Mouse (Mus musculus) hindbrain, embryonic 15.5 days (tissue): Measurements from ENCODE around the gene Tubg2. TPM values are rescaled to one million over a fixed set of nuclear protein-coding genes. Genes with fewer than 3 reads are reported as not detected.
A peak's percentile ranks its signal among the peaks of the same experiment; 100 is the strongest.

Source experiments
- ATAC-seq: fragments of 200-750 bp; cut with Nextera tagmentation; 2 replicates; pipeline ENCODE4 v1.8.0; 2017; ENCODE audit warnings: low read depth, moderate number of reproducible peaks, moderate TSS enrichment; ENCODE audit not compliant: low FRiP score
- H3K27ac ChIP-seq: fragments of 300-500 bp; sonication (generic); replicated peaks from 2 replicates; pipeline ENCODE4 v1.5.1; 2015; ENCODE audit warnings: mild to moderate bottlenecking, inconsistent platforms
- H3K27me3 ChIP-seq: fragments of 300-500 bp; sonication (generic); 2 replicates; pipeline ENCODE4 v1.6.1; 2015; ENCODE audit warnings: control low read depth, inconsistent platforms
- H3K36me3 ChIP-seq: fragments of 300-500 bp; sonication (generic); 2 replicates; pipeline ENCODE4 v1.6.1; 2015; ENCODE audit warnings: control low read depth, inconsistent platforms
- H3K4me1 ChIP-seq: fragments of 300-500 bp; sonication (generic); replicated peaks from 2 replicates; pipeline ENCODE4 v1.6.1; 2015; ENCODE audit warnings: control low read depth, inconsistent platforms
- H3K4me2 ChIP-seq: fragments of 300-500 bp; sonication (generic); 2 replicates; pipeline ENCODE4 v1.6.1; 2015; ENCODE audit warnings: moderate library complexity, mild to moderate bottlenecking, inconsistent platforms
- H3K4me3 ChIP-seq: fragments of 300-500 bp; sonication (generic); 2 replicates; pipeline ENCODE4 v1.5.1; 2015; ENCODE audit warnings: mild to moderate bottlenecking, inconsistent platforms
- H3K9ac ChIP-seq: fragments of 300-500 bp; sonication (generic); 2 replicates; pipeline ENCODE4 v1.6.1; 2015; ENCODE audit warnings: inconsistent platforms
- H3K9me3 ChIP-seq: fragments of 300-500 bp; sonication (generic); 2 replicates; pipeline ENCODE4 v1.6.1; 2016; ENCODE audit warnings: control low read depth, inconsistent platforms
- WGBS: fragments of 180-500 bp; shearing (Covaris S2); methylation state at CpG from one replicate; pipeline ENCODE4 v1.1.7; 2015; 5-methylcytosine and 5-hydroxymethylcytosine counted together
- polyA plus RNA-seq: library from polyadenylated mRNA; unstranded; fragments of >200 nt; fragmentation: Nextera tagmentation; extraction: Ambion mirVana; gene quantifications from 2 replicates; pipeline ENCODE4 v1.2.1, GENCODE M21; 2015

Tubg2 gene
- polyA plus RNA-seq, 1 experiment from 2014 or later, result 53.1 TPM

GRCm38 (mm10) chr11:101186526-101187247 is 31.0 kb downstream of the Tubg2 start:
- no peaks in the 10 kb centered on the region; the same call in 1 of the 2 replicates for H3K27me3 ChIP-seq
- H3K36me3 ChIP-seq, result peaks cover 5% of the 10 kb centered on the region; the same call in 1 of the 2 replicates
- no peak overlapping the region for H3K4me3 ChIP-seq
- H3K27ac ChIP-seq, result no peak overlapping the region
- no peak for ATAC-seq
- no peak overlapping the region for H3K9ac ChIP-seq
- no peaks in the 10 kb centered on the region for H3K9me3 ChIP-seq
- H3K4me2 ChIP-seq, result no peak overlapping the region
- 82% methylated on average over 27 of the region's 27 CpGs for WGBS
- peaks cover 22% of the 10 kb centered on the region for H3K4me1 ChIP-seq

GRCm38 (mm10) chr11:101187541-101187940 is 31.8 kb downstream of the Tubg2 start:
- 92% methylated on average over 5 of the region's 5 CpGs for WGBS
- H3K27ac ChIP-seq, result no peak overlapping the region
- no peaks in the 10 kb centered on the region for H3K9me3 ChIP-seq
- H3K4me1 ChIP-seq, result peaks cover 22% of the 10 kb centered on the region
- no peak overlapping the region for H3K9ac ChIP-seq
- H3K36me3 ChIP-seq, result peaks cover 5% of the 10 kb centered on the region; the same call in 1 of the 2 replicates
- H3K4me3 ChIP-seq, result no peak overlapping the region
- H3K27me3 ChIP-seq, result no peaks in the 10 kb centered on the region
- ATAC-seq, result no peak
- H3K4me2 ChIP-seq, result no peak overlapping the region

- H3K9me3 ChIP-seq, result no peaks in the 10 kb centered on the region
- peaks cover 5% of the 10 kb centered on the region; the same call in 1 of the 2 replicates for H3K36me3 ChIP-seq
- no peak for ATAC-seq
- H3K4me1 ChIP-seq, result peaks cover 22% of the 10 kb centered on the region
- no peak overlapping the region for H3K4me2 ChIP-seq
- H3K4me3 ChIP-seq, result no peak overlapping the region
- H3K27me3 ChIP-seq, result no peaks in the 10 kb centered on the region
- H3K9ac ChIP-seq, result no peak overlapping the region
- H3K27ac ChIP-seq, result peak overlapping the region; percentile 75; the same call in 1 of the 2 replicates
- 79% methylated on average over 11 of the region's 11 CpGs for WGBS
Measured at GRCm38 (mm10) chr11:101188166-101188805, 32.6 kb downstream of the Tubg2 start.

- Histone ChIP-seq H3K27me3 (no peaks in the 10 kb centered on the region), H3K27ac (peak overlapping the region; percentile 75), H3K9me3 (no peaks in the 10 kb centered on the region), H3K36me3 (peaks cover 13% of the 10 kb centered on the region), H3K9ac (no peak overlapping the region), H3K4me2 (no peak overlapping the region), H3K4me3 (no peak overlapping the region), H3K4me1 (peaks cover 22% of the 10 kb centered on the region)
- peak; percentile 82 for ATAC-seq
- 2% methylated on average over 6 of the region's 6 CpGs for WGBS
Measured at GRCm38 (mm10) chr11:101189495-101190180, 33.9 kb downstream of the Tubg2 start.

- WGBS, result 27% methylated on average over 8 of the region's 8 CpGs
- Histone ChIP-seq H3K9ac (no peak overlapping the region), H3K4me1 (peaks cover 22% of the 10 kb centered on the region), H3K4me2 (no peak overlapping the region), H3K27ac (peak overlapping the region; percentile 75), H3K27me3 (no peaks in the 10 kb centered on the region), H3K36me3 (peaks cover 20% of the 10 kb centered on the region), H3K9me3 (no peaks in the 10 kb centered on the region), H3K4me3 (no peak overlapping the region)
- no peak for ATAC-seq
Measured at GRCm38 (mm10) chr11:101190181-101190912, 34.6 kb downstream of the Tubg2 start.

- no peak overlapping the region for H3K4me3 ChIP-seq
- peak overlapping the region; percentile 75 for H3K27ac ChIP-seq
- H3K9me3 ChIP-seq, result no peaks in the 10 kb centered on the region
- H3K27me3 ChIP-seq, result no peaks in the 10 kb centered on the region
- H3K36me3 ChIP-seq, result peaks cover 27% of the 10 kb centered on the region
- H3K4me2 ChIP-seq, result no peak overlapping the region
- no peak overlapping the region for H3K9ac ChIP-seq
- ATAC-seq, result no peak
- 47% methylated on average over 17 of the region's 17 CpGs for WGBS
- peaks cover 22% of the 10 kb centered on the region for H3K4me1 ChIP-seq
Measured at GRCm38 (mm10) chr11:101190913-101191907, 35.5 kb downstream of the Tubg2 start.

GRCm38 (mm10) chr11:101191919-101192470 is 36.3 kb downstream of the Tubg2 start:
- Histone ChIP-seq H3K4me3 (no peak overlapping the region), H3K9me3 (no peaks in the 10 kb centered on the region), H3K27me3 (no peaks in the 10 kb centered on the region), H3K9ac (no peak overlapping the region), H3K36me3 (peaks cover 29% of the 10 kb centered on the region), H3K4me2 (no peak overlapping the region), H3K27ac (no peak overlapping the region), H3K4me1 (peaks cover 22% of the 10 kb centered on the region)
- WGBS, result 86% methylated on average over 4 of the region's 4 CpGs
- ATAC-seq, result no peak

GRCm38 (mm10) chr11:101192646-101193045 is 36.9 kb downstream of the Tubg2 start:
- Histone ChIP-seq H3K4me1 (peaks cover 22% of the 10 kb centered on the region), H3K36me3 (peaks cover 35% of the 10 kb centered on the region), H3K9ac (no peak overlapping the region), H3K4me3 (no peak overlapping the region), H3K27me3 (no peaks in the 10 kb centered on the region), H3K4me2 (no peak overlapping the region), H3K9me3 (no peaks in the 10 kb centered on the region), H3K27ac (no peak overlapping the region)
- ATAC-seq, result no peak
- 76% methylated on average over 6 of the region's 6 CpGs for WGBS

- no peaks in the 10 kb centered on the region for H3K9me3 ChIP-seq
- no peak overlapping the region for H3K27ac ChIP-seq
- H3K4me3 ChIP-seq, result no peak overlapping the region
- no peaks in the 10 kb centered on the region for H3K27me3 ChIP-seq
- no peak overlapping the region for H3K4me2 ChIP-seq
- whole genome bisulfite sequencing, result 80% methylated on average over 7 of the region's 7 CpGs
- H3K9ac ChIP-seq, result no peak overlapping the region
- ATAC-seq, result no peak
- H3K36me3 ChIP-seq, result peaks cover 39% of the 10 kb centered on the region
- peaks cover 22% of the 10 kb centered on the region for H3K4me1 ChIP-seq
Measured at GRCm38 (mm10) chr11:101193076-101193475, 37.4 kb downstream of the Tubg2 start.

GRCm38 (mm10) chr11:101194137-101194536 is 38.4 kb downstream of the Tubg2 start:
- H3K9me3 ChIP-seq, result no peaks in the 10 kb centered on the region
- H3K27ac ChIP-seq, result no peak overlapping the region
- peaks cover 21% of the 10 kb centered on the region for H3K4me1 ChIP-seq
- no peak overlapping the region for H3K4me3 ChIP-seq
- no peak for ATAC-seq
- no peaks in the 10 kb centered on the region for H3K27me3 ChIP-seq
- H3K9ac ChIP-seq, result no peak overlapping the region
- H3K4me2 ChIP-seq, result no peak overlapping the region
- 84% methylated on average over 5 of the region's 5 CpGs for WGBS
- peaks cover 49% of the 10 kb centered on the region for H3K36me3 ChIP-seq
